Mouse (Mus musculus) stomach, postnatal 0 days (tissue): ENCODE data around the gene Morf4l1.

Experiments used
- CTCF ChIP-seq: IDR thresholded peaks from 2 replicates; pipeline ENCODE4 v1.5.1; 2016; ENCODE audit warnings: antibody characterized with exemption, low read depth, mild to moderate bottlenecking, moderate library complexity
- EP300 ChIP-seq: optimal IDR thresholded peaks from 2 replicates; pipeline ENCODE3; 2016; ENCODE audit warnings: antibody characterized with exemption

- TF ChIP-seq CTCF (no peak), EP300 (no peak)
Measured at GRCm38 (mm10) chr9:90124873-90125245, 10.3 kb upstream of the Morf4l1 start.
